Mouse (Mus musculus): ENCODE results near the gene Tcta.
"Not testable (repeated sequence)": the region's sequence is repeated elsewhere in the genome, so short reads cannot be mapped to it uniquely, and the experiment has no call there.

GRCm38 (mm10) chr9:108287526-108288238, 18.3 kb downstream of the Tcta start:
- not testable (repeated sequence) for TF ChIP-seq CTCF (conservative IDR thresholded peaks at IDR 0.05 in 1 of 2, IDR thresholded peaks at IDR 0.05 in 1 of 2; ENCODE audit: low read depth in 2 of 2, low read length in 2 of 2); SIN3A (IDR thresholded peaks at IDR 0.05; ENCODE audit: low read length); MAFK (IDR thresholded peaks at IDR 0.05; ENCODE audit: insufficient replicate concordance, low read length); ZC3H11A (IDR thresholded peaks at IDR 0.05; ENCODE audit: low read depth, low read length); KAT2A (IDR thresholded peaks at IDR 0.05; ENCODE audit: insufficient replicate concordance, low read length); UBTF (IDR thresholded peaks at IDR 0.05; ENCODE audit: low read depth, low read length); RAD21 (IDR thresholded peaks at IDR 0.05; ENCODE audit: low read depth, low read length); ZNF384 (IDR thresholded peaks at IDR 0.05; ENCODE audit: low read depth, low read length)
- 0 out of 2 replicates have a peak, but pooled peaks have one; percentile 43 for TF ChIP-seq TBP (conservative IDR thresholded peaks at IDR 0.05; ENCODE audit: low read depth, low read length)
